Mouse (Mus musculus) olfactory bulb, adult 2 months (tissue): Measurements from ENCODE around the gene Nup160.

Experiments used
- CTCF ChIP-seq: fragments of 200-500 bp; IDR thresholded peaks from 2 replicates; pipeline ENCODE4 v1.5.1; 2012; ENCODE audit warnings: low read depth, mild to moderate bottlenecking, low read length, moderate library complexity; ENCODE audit not compliant: insufficient read depth
- POLR2A ChIP-seq: fragments of 200-500 bp; IDR thresholded peaks from 2 replicates; pipeline ENCODE4 v1.6.1; 2012; ENCODE audit warnings: mild to moderate bottlenecking, low read depth, low read length, moderate library complexity; ENCODE audit not compliant: insufficient read depth

DNA sequence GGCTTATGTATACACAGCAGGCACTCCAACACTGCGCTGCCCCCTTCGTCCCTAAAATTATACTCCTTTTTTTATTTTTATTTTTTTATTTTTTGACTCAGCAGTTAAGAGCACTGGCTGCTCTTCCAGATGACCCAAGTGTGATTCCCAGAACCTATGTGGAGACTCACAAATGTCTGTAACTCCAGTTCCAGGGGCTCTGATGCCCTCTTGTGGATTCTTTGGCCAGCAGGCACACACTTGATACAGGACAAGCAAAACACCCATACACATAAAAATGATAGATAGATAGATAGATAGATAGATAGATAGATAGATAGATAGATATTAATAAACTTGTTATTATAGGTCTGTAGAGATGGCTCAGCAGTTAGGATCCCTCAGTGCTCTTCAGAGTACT lies 2.5 kb upstream of the Nup160 start:
- TF ChIP-seq CTCF (no peak), POLR2A (no peak)
